Mouse (Mus musculus): Measurements from ENCODE around the gene Lgals4. TPM values are rescaled to one million over a fixed set of nuclear protein-coding genes. Genes with fewer than 3 reads are reported as not detected.

The Lgals4 gene
- total RNA-seq (2015) (16.1 and 22.9 TPM in 2 replicates), total RNA-seq (2017) (4.3 and 7.0 TPM in 2 replicates)

DNA sequence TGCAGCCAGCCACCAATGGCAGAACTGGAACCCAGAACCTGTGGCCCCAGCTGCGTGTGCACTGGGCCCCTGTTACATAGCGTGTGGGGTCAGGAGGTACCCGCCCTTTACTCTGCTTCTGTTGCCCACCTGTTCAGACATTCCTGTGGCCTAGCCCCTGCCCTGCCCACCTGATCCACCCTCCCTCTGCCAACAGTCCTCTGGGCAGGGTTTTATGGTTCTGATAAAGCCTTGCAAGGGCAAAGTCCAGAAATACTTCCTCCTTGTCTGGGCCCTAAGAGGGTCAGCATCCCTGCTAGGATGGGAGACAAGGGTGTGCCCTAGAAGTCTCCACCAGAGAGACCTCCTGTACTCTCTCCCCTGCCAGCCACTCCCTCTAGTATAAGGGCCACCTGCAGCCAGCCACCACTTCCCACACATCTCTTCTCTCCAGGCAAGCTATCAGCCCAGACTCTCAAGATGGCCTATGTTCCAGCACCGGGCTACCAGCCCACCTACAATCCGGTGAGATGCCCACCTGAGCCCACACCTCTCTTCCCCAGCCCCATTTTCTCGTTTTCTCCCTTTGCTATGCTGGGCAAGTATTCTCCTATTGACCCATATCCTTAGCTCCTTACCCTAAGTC lies at the start of gene Lgals4:
TSS of gene Lgals4 (plus strand) at position 132 of the 625 bp plus-strand sequence.
- ATAC-seq (replicated peaks; ENCODE audit: poor library complexity), result no peak

GRCm38 (mm10) chr7:28785161-28785560 lies 48.5 kb upstream of the Lgals4 start:
- ATAC-seq (replicated peaks; ENCODE audit: poor library complexity), result no peak

DNA sequence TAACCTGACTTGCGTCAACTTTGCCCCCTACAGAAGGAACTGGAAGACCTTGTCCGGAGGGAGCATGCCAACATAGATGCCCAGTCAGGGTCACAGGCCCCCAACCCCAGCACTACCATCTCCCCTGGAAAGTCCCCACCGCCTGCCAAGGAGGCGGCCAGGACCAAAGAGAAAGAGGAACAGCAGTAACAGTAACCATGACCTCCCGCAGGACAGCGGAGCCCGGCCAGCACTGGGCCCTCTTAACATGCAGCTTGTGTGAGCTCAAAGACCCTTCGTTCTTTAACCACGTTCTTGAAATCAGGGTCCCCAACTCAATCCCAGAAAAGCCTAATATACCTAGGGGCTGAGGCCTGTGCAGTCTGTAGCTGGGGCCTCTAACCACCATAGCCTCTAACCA lies 45.8 kb upstream of the Lgals4 start:
- no peak for ATAC-seq (replicated peaks; ENCODE audit: poor library complexity)

DNA sequence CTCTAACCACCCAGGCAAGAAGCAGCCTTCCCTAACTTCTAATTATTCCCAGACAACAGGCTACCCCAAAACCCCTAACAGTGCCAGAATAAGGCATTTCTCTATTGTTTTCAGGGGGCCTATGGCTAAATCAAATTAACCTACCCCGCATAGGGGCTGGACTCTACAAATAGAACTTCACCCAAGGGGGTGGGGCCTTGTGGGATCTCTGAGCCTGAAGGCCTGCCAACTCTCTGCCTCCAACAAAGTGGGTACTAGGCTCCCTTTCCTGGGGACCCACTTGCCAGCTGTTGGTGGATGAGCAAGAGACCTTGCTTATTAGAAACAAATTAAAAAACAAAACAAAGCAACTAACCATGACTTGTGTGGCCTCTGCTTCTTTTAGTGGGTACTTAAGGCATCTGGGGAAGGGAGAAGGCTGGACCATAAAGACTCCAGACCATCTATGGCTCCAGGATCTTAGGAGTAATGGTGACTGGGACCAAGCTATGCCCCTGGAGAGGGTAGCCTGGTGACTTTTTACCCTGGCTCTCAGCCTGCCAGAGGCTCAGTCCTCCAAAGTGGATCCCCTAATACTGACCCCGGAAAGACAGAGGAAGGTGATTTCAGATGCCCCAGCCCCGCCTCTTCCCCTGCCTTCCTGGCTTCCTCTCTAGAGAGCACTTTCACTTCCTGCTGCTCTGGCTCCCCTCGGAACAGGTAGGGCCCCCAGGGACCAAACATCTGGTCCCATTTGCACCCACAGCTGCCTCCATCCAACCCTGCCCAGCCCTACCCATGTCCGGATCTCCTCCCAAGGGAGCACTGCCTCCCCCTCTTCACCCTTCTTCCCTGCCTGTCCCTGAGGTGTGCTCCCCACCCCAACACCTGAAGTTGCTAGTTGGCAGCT lies 45.1 kb upstream of the Lgals4 start, which contains the start of gene Rinl:
TSS of gene Rinl (plus strand) at position 663 of the 889 bp plus-strand sequence.
- peak; percentile 58; the same call in 1 of the 2 replicates for ATAC-seq (replicated peaks; ENCODE audit: poor library complexity)

- ATAC-seq (replicated peaks; ENCODE audit: poor library complexity), result no peak
Observed at GRCm38 (mm10) chr7:28789235-28789634, 44.4 kb upstream of the Lgals4 start.

DNA sequence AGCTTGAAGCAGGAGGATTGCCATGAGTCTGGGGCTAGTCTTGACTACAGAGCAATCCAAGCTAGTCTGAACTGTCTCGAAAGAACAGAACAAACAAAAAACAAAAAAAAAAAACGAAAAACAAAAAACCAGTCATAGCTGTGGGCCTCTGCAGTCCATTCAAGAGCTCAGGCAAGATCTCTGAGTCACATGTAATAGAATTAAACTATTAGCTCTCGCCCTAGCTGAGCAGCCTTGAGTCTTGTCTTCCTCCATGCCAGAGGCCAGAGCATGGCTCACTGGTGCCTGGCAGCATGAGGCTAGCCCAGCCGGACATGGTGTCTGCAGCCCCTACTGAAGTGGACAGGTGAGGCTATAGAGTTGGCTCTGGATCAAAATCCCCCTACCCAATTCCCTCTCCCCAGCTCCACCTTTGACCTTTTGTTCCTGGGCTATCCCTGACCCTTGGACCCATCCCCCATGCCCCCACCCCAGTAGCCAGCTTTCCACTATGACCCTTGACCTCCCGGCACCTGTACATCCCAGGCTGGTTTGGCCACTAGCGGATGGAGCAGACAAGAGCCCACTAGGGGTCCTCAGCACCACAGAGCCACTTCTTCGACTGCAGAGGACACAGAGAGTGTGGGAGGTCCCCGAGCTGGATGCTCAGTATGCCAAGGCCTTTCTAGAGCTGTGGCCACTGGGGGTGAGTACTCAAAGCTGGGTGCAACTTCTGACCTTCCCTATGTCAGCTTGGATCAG lies 43.4 kb upstream of the Lgals4 start:
- no peak for ATAC-seq (replicated peaks; ENCODE audit: poor library complexity)

- no peak for ATAC-seq (replicated peaks; ENCODE audit: poor library complexity)
Observed at GRCm38 (mm10) chr7:28791706-28792105, 41.9 kb upstream of the Lgals4 start.

DNA sequence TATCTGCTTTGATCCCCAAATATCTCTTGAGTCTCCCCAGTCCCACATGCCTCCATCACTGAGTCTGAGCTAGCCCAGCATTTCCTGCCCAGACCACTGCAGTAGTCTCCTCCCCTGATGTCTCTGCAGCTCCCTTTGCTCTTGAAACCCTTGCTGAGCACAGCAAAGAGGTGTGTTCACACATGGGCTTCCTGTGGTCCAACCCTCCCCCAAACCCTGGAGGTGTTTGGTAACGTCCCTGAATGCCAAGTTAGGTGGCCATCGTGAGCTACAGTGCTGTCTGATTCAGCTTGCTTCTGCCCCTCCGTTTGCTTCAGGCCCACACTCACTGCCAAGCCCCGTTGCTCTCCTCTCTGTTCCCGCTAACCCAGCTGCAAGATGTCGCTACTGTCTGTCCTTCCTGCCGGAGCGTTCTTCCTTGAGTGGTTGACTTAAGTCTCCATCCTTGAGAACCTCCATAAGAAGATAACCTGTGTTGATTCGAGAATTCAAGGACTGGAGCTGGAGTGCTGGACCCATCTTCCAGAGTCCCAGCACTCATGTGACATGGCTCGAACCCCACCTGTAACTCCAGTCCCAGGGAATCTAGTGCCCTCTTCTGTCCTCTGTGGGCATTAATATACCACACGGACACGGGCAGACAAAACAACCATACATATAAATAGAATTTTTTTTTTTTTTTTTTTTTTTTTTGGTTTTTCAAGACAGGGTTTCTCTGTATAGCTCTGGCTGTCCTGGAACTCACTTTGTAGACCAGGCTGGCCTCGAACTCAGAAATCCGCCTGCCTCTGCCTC lies 41.1 kb upstream of the Lgals4 start:
- ATAC-seq (replicated peaks; ENCODE audit: poor library complexity), result no peak

GRCm38 (mm10) chr7:28793834-28794233 lies 39.8 kb upstream of the Lgals4 start:
- ATAC-seq (replicated peaks; ENCODE audit: poor library complexity), result peak; percentile 40

- no peak for ATAC-seq (replicated peaks; ENCODE audit: poor library complexity)
Observed at GRCm38 (mm10) chr7:28794496-28794895, 39.2 kb upstream of the Lgals4 start.

GRCm38 (mm10) chr7:28795832-28796231 lies 37.8 kb upstream of the Lgals4 start:
- ATAC-seq (replicated peaks; ENCODE audit: poor library complexity), result peak; percentile 62

GRCm38 (mm10) chr7:28796562-28796975 lies 37.1 kb upstream of the Lgals4 start:
- ATAC-seq (replicated peaks; ENCODE audit: poor library complexity), result peak; percentile 87

GRCm38 (mm10) chr7:28799994-28800393 lies 33.7 kb upstream of the Lgals4 start:
- no peak for ATAC-seq (replicated peaks; ENCODE audit: poor library complexity)

DNA sequence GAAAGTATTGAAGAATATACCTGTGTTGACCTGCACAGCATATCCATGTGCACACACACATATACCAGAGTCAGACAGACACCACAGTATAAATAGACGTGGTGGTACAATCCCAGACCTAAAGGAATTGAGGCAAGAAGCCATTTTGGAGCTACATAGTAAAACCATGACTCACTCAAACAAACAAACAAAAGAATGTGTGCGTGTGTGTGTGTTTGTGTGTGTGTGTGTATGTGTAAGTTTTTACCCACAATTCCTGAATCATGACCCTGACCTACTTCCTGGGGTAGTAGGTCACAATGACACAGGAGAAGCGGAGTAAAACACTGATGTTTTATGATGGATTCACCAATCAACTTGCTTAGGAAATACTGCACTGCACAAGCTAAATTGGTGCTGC lies 32.2 kb upstream of the Lgals4 start:
- ATAC-seq (replicated peaks; ENCODE audit: poor library complexity), result no peak

DNA sequence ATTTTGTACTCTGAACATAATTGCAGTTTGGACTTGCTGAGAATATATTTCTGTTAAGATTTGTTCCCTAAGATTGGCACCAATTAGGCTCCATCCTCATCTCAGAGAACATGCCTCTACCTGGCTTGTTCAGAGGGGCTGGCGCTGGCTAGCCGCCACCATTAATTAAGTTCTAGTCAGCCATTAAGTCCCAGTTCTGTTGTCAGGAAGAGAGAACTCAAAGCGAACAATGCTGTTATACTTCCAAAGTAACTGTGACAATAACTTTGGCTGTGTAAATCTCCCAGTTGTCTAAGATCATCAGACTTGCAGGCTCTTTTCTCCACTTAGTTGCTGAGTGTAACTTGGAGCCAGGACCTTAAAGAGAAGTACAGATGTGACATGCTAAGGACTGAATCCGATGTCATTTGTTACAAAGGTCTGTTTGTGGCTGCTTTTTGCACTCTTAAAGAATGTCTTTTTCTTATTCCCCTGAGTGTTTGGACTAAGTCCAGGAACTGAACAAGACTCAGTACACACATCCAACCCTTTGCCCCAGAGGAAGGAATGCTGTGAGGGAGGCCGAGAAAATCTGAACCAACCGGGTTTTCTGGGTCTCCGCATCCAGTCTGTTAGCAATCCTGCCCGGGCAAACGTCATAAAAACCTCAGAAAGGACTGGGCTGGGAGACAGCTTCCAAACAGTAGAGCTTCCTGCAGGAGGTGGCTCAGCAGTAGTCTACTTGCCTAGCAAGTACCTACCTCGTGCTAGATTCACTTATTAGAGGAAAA lies 31.6 kb upstream of the Lgals4 start:
- no peak for ATAC-seq (replicated peaks; ENCODE audit: poor library complexity)

GRCm38 (mm10) chr7:28802846-28803588 lies 30.6 kb upstream of the Lgals4 start:
- peak; percentile 62 for ATAC-seq (replicated peaks; ENCODE audit: poor library complexity)

DNA sequence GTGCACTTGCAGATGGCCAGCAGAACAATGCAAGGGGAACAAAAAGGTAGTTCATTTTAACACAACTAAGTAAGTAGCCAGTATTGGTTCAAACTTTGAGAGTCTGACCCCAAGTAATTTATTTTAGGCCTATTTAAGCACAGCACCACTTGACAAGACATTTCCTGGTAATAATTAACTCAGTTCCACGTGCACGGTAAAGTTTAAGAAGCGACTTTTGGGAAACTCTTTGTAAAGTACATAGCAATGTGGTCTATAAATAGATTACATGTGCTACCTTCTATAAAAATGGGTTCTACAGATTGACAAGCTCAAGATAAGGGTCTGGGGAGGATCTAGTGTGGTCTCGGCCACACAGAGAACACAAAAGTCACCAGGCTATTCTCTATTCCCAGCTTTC lies 29.9 kb upstream of the Lgals4 start:
- ATAC-seq (replicated peaks; ENCODE audit: poor library complexity), result no peak

- no peak for ATAC-seq (replicated peaks; ENCODE audit: poor library complexity)
Observed at GRCm38 (mm10) chr7:28806869-28807268, 26.8 kb upstream of the Lgals4 start.

DNA sequence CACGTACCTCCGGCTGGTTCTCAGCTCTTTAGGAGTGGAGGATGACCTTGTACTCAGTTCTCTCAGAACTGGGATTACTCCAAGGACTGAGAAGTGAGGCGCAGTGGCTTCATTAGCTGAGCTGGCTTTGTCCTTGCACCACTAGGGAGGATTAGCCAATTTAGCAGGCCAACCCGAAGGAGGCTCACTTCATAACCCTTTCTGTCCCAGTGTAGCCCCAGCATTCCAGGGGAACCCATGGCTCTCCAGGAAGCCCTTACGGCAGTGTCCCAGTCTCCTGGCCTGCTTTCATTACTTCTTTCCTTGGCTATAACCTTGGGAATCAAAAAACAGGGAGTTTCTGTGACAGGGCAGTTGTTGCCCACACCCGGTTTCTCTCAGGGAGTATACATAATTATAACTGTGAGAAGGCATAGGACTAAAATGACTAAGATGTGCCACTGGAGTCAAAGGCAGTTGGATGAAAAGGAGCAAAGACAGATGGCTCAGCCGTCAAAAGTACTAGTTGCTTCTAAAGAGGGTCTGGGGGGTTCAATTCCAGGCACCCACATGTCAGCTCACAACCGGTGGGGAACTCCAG lies 25.9 kb upstream of the Lgals4 start:
- ATAC-seq (replicated peaks; ENCODE audit: poor library complexity), result no peak
